Mouse (Mus musculus): ENCODE results near the gene Gm17651.

Gm17651 gene

DNA sequence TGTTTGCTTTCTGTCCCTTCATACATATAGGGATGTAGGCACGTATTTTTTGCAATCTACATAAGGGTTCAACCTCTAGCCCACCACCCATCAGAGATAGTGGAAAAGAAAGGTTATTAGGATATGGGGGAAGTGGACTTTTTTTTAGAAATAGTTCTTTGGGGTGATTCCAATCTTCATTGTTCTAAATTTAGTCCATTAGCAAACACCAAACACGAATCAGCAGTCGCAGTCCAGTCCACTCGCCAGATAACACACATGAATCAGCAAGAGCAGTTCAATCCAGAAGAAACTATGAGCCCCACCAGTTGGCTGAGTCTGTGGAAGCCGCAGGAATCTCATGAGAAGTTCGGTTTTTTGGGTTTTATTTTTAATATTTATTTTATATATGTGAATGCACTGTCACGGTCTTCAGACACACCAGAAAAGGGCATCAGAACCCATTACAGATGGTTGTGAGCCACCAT is at the start of gene Gm17651:
Gene Gm17651, minus strand, starts transcription at position 51 of the 467 bp plus-strand sequence.
- DNase-seq (ENCODE audit: low spot score), result no peak

DNA sequence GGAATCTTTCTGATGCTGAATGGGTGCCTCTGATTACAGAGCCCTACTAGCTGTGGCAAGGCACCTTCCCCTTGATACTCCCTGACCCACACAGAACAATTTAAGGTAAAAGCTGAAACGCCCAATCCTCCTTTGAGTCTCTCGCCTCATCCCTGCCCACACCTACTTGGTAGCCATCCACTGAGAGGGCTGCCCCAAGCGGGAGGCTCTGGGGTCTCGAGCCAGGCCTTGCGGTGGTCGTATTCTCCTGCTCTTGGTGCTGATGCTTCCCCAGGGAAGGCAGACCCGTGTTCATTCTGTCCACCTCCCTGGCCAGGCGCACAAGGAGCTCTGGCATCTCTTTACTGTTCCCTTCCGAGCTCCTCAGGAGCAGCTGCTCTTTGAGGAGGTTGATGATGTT is 44.6 kb upstream of the Gm17651 start:
- no peak for DNase-seq (ENCODE audit: low spot score)

DNA sequence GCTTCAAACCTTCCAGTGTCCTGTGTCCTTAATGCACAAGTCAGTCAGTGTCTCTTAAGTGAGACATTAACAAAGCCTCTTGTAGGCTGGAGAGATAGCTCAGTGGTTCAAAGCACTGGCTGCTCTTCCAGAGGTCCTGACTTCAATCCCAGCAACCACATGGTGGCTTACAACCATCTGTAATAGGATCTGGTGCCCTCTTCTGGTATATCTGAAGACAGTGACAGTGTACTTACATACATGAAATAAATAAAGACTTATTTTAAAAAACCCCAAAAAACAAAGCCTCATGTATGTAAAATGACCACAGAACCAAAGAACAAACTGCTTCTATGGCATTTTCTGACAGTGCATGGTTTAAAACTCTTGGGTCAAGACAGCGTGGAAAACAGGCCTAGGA is 41.4 kb upstream of the Gm17651 start:
- no peak for DNase-seq (ENCODE audit: low spot score)

DNA sequence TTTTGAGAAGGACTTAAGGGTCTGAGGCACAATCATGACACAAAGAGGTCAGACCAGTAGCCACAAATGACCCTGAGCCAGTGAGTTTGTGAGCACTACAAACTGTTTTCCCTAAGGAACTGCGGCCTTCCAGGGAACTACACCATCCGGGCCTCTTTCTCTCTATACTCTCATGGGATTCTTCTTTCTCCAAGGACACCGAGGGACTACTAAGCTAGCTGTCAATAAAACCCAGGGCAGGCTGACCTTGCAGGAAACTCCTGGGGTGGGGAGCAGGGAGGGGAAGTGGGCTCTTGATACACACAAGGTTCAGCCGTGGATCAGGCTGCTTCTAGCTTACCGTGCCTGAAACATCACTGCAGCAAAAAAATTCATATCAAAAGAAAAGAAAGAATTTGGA is 36.4 kb upstream of the Gm17651 start:
- peak; percentile 43 for DNase-seq (ENCODE audit: low spot score)

- DNase-seq (ENCODE audit: low spot score), result no peak
Measured at GRCm38 (mm10) chr3:97710134-97710533, 35.6 kb upstream of the Gm17651 start.

DNA sequence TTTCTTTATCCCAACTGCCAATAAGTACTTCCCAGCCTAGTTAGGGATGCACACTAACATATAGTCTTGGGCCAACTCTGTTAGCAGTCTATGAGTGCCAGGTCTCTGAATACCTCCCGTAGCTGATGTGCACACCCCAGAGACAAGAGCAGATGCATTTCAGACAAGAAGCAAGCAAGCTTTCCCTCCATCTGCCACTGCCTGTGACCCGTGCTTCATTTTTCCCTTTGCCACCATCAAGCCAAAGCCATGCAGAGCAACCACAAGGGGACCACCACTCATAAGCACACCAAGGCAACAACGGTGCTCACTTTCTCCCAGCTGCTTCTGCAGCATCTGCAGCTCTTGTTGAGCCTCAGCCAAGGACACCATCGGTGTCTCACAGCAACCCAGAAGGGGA is 32.1 kb upstream of the Gm17651 start:
- no peak for DNase-seq (ENCODE audit: low spot score)

GRCm38 (mm10) chr3:97705508-97705907 is 31.0 kb upstream of the Gm17651 start:
- DNase-seq (ENCODE audit: low spot score), result no peak

GRCm38 (mm10) chr3:97702448-97703080 is 28.1 kb upstream of the Gm17651 start:
- DNase-seq (ENCODE audit: low spot score), result no peak

DNA sequence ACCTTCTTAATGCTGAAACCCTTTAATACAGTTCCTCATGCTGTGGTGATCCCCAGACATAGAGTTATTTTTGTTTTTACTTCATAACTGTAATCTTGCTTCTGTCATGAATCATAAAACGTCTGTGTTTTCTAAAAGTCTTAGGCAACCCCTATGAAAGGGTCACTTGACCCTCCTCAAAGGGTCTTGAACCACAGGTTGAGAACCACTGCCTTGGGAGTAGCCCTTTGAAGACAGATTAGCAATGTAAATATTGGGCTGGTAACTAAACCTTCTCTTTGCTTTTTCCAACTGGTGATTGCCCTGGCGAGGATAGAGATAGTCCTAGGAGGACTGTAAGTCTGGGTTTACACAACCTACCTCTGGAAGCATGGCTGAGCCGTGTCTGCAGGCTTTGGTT is 26.7 kb upstream of the Gm17651 start:
- DNase-seq (ENCODE audit: low spot score), result no peak

GRCm38 (mm10) chr3:97699061-97699460 is 24.6 kb upstream of the Gm17651 start:
- DNase-seq (ENCODE audit: low spot score), result no peak

GRCm38 (mm10) chr3:97697291-97697690 is 22.8 kb upstream of the Gm17651 start:
- DNase-seq (ENCODE audit: low spot score), result no peak

GRCm38 (mm10) chr3:97696866-97697265 is 22.4 kb upstream of the Gm17651 start:
- no peak for DNase-seq (ENCODE audit: low spot score)

DNA sequence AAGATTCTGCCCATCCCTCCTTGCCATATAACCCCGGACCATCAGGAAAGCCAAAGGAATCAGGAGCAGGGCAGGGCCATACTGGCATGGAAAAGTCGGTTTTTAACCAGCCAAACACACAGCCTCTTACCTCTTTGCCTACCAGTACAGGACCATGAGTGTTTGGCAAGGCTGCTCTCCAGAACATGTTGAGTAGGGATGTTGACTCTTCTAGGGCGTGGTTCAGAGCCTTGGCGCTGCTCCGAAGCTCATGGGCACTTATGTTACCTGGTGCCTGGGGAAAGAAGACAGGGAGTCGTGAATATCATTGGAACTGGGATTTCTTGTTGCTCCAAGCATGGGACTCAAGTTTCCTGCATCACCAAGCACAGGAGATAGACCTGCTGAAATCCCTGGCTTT is 19.3 kb upstream of the Gm17651 start:
- no peak for DNase-seq (ENCODE audit: low spot score)

- DNase-seq (ENCODE audit: low spot score), result no peak
Measured at GRCm38 (mm10) chr3:97691443-97692017, 17.0 kb upstream of the Gm17651 start.

DNA sequence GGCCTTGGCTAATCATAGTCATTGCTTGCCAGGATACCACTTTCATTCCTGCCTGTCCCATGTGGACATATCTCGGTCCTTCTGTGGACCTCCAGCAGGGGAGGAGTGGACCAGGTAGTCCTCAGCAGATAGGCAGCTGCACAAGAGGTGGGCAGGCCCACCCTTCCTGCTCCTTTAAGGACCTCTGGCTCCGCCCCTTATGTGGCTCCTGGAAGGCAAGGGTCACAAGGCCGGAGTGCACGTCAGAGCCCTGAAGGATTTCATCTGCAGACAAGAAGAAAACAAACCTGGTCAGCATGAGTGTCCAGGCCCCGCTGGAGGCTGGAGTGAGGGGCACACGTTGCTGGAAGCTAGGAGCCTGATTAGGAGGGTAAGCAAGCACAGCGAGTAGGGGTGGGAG is 16.1 kb upstream of the Gm17651 start:
- no peak for DNase-seq (ENCODE audit: low spot score)

DNA sequence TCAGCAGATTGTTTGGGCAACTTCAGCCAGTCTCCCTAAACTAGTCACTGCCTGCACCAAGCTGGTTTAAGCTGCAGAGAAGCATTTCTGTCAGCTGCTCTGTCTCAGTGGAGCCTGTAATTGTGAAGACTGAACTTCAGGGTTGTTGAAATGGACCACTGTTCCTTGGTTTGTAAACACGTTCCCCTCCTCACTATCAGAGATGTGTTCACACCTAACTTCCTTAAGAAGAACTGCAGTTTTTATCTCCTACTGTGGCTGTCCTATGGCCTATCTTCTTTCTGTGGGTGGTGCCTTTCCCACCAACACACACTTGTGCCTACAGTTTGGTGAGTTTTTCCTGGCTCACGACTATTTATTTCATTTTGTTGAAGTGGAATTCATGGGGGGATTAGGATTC is 14.8 kb upstream of the Gm17651 start:
- no peak for DNase-seq (ENCODE audit: low spot score)

- no peak for DNase-seq (ENCODE audit: low spot score)
Measured at GRCm38 (mm10) chr3:97686372-97687117, 12.1 kb upstream of the Gm17651 start.

DNA sequence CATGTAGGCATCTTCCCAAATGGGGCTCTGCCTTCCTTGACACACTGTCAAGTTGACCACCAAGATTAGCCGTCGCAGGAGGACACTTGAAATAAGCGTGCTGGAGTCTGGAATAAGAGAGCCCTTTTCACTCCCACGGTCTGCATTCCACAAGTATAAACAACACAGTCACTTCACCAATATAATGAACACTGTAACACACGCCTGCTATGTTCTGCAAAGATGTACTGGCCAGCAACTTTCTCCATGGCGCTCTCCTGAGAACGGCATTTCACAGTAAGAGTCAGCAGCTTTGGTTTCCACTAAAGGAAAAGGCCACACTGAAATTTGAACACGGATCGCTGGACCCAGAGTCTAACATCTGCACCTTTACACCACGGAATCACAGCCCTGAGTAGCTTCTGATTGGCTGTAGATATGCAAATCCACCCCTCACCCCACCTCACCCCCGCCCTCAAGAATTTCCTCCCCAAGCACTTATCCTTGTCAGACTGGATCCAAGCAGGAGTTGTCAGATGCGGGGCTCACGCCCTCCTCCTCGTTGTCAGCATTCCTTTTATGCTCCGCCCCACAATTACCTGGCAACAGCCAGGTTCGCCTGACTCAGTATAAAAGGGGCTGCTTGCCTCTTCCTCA is 9.2 kb upstream of the Gm17651 start:
- DNase-seq (ENCODE audit: low spot score), result no peak

- DNase-seq (ENCODE audit: low spot score), result no peak
Measured at GRCm38 (mm10) chr3:97682576-97682975, 8.1 kb upstream of the Gm17651 start.

DNA sequence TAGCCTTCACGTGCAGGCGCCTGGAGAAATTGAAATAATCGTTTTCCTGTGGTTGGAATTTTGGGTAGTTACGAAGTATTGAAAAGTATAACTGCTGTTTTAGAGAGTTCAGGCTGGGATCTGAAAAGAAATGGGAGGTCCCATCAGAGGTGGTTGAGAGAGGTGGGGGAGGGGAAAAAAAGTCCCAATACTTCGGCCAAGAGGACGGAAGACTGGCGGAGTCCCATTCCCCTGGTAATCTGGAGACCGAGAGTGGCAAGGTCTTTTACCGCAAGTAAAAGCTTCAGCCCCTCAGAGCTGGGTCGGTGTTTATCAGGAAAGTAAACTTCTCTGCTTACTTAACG is 7.6 kb upstream of the Gm17651 start:
- no peak for DNase-seq (ENCODE audit: low spot score)

DNA sequence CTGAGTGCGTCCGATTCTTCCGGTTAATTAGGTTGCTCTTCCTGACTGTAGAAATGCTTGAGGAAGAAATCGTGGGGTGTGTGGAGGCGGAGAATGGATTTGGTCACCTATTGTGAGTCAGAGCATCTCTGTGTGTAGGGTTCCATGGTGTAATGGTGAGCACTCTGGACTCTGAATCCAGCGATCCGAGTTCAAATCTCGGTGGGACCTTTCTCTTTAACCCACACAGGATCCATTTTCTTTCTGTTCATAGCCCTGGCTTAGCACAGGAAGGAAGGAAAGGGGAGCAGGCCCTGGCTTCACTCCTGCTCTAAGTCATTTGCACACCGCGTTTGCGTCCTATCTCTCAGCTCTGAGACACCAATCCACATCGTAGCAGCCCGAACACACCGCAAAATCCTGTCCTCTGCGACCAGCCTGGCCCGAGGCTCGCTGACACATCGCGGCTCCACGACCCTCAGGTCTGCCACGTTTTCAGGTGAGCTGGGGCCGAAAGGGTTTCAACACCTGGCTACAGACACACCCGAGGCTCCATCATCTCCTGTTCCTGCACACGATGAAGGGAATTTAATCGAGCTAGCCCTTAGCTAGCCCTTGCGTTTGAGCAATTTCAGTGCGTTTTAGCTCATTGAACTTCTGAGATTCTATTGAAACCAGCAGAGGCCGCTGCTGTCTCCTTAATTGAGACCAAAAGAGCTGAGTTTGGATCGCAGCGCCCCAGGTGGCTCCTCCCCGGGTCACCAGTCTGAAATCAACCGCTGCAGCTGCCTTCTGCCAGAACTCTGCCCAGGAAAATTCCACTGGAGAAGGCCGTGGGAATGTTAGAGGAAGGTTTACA is 7.0 kb upstream of the Gm17651 start:
- peak; percentile 71 for DNase-seq (ENCODE audit: low spot score)

Measured in ovary, postnatal 36 days (tissue).